ENCODE assay signal across 9 mouse cellular contexts in genomic region chr7:49882288-49882687, GRCm38 (mm10). TPM values are rescaled to one million over a fixed set of nuclear protein-coding genes. Genes with fewer than 3 reads are reported as not detected.
DNase-seq lines count a peak whose midpoint lies in the region; ATAC-seq and TF ChIP-seq lines count a peak whose summit lies in the region.
"Had no signal": no experiment of that assay in that cellular context is flagged by ENCODE, and none has a peak within 500 bp of the region (broad histone marks: within the 10 kb centered on the region; RNA-seq: fewer than 3 reads in every experiment).

No protein-coding gene starts in this region.

- H3K9ac ChIP-seq in midbrain, embryonic 11.5 days (ENCODE audit: low read length) = no peak overlapping the region
- no peak overlapping the region for H3K9ac ChIP-seq in forebrain, postnatal 0 days
- H3K9ac ChIP-seq in neural tube, embryonic 15.5 days (replicated peaks) = no peak overlapping the region

- H3K27me3 ChIP-seq in midbrain, embryonic 11.5 days (ENCODE audit: control insufficient read depth, insufficient read depth, low read length) = no peaks in the 10 kb centered on the region
- H3K27me3 ChIP-seq in midbrain, embryonic 10.5 days (ENCODE audit: low read depth, poor library complexity, severe bottlenecking) = peaks cover 27% of the 10 kb centered on the region
- no peaks in the 10 kb centered on the region for H3K27me3 ChIP-seq in forebrain, postnatal 0 days (ENCODE audit: insufficient read depth, low read length)
- no peaks in the 10 kb centered on the region for H3K27me3 ChIP-seq in limb, embryonic 10.5 days (ENCODE audit: low read depth, poor library complexity, severe bottlenecking)
- H3K27me3 ChIP-seq in neural tube, embryonic 15.5 days (replicated peaks) = no peaks in the 10 kb centered on the region

- H3K4me3 ChIP-seq in midbrain, embryonic 11.5 days (ENCODE audit: low read depth, low read length) = no peak overlapping the region
- H3K4me3 ChIP-seq in midbrain, embryonic 10.5 days = no peak overlapping the region
- no peak overlapping the region for H3K4me3 ChIP-seq in forebrain, postnatal 0 days (ENCODE audit: low read depth, low read length)
- H3K4me3 ChIP-seq in limb, embryonic 10.5 days = no peak overlapping the region
- H3K4me3 ChIP-seq in neural tube, embryonic 15.5 days (replicated peaks) = no peak overlapping the region

- no peak overlapping the region for H3K27ac ChIP-seq in midbrain, embryonic 11.5 days (ENCODE audit: low read depth, low read length)
- no peak overlapping the region for H3K27ac ChIP-seq in midbrain, embryonic 10.5 days (replicated peaks)
- no peak overlapping the region for H3K27ac ChIP-seq in forebrain, postnatal 0 days (ENCODE audit: low read depth, low read length)
- H3K27ac ChIP-seq in limb, embryonic 10.5 days = no peak overlapping the region
- H3K27ac ChIP-seq in neural tube, embryonic 15.5 days (replicated peaks) = peak overlapping the region; percentile 71

- no peaks in the 10 kb centered on the region for H3K9me3 ChIP-seq in midbrain, embryonic 11.5 days (ENCODE audit: control insufficient read depth, low read length)
- no peaks in the 10 kb centered on the region for H3K9me3 ChIP-seq in midbrain, embryonic 10.5 days (replicated peaks)
- H3K9me3 ChIP-seq in forebrain, postnatal 0 days (ENCODE audit: low read length) = no peaks in the 10 kb centered on the region
- H3K9me3 ChIP-seq in limb, embryonic 10.5 days (replicated peaks) = no peaks in the 10 kb centered on the region
- H3K9me3 ChIP-seq in neural tube, embryonic 15.5 days (replicated peaks) = no peaks in the 10 kb centered on the region

- 38% methylated on average over 4 of the region's 4 CpGs for WGBS in midbrain, embryonic 11.5 days
- 50% methylated on average over 4 of the region's 4 CpGs for WGBS in midbrain, embryonic 10.5 days
- 15% methylated on average over 4 of the region's 4 CpGs for WGBS in forebrain, postnatal 0 days
- 43% methylated on average over 4 of the region's 4 CpGs for WGBS in limb, embryonic 10.5 days
- WGBS in neural tube, embryonic 15.5 days = 20% methylated on average over 4 of the region's 4 CpGs

- H3K4me1 ChIP-seq in midbrain, embryonic 11.5 days (ENCODE audit: control insufficient read depth, insufficient read depth, low read length) = peaks cover 10% of the 10 kb centered on the region; the same call in 1 of the 2 replicates
- peaks cover 24% of the 10 kb centered on the region for H3K4me1 ChIP-seq in midbrain, embryonic 10.5 days
- H3K4me1 ChIP-seq in forebrain, postnatal 0 days (ENCODE audit: insufficient read depth) = peaks cover 3% of the 10 kb centered on the region; the same call in 1 of the 2 replicates
- H3K4me1 ChIP-seq in limb, embryonic 10.5 days = peaks cover 21% of the 10 kb centered on the region
- H3K4me1 ChIP-seq in neural tube, embryonic 15.5 days = peaks cover 32% of the 10 kb centered on the region

- no peak for ATAC-seq in midbrain, embryonic 11.5 days (ENCODE audit: low FRiP score)
- 0 out of 2 replicates have a peak, but pooled peaks have one; percentile 18 for ATAC-seq in forebrain, postnatal 0 days
- ATAC-seq in neural tube, embryonic 15.5 days (ENCODE audit: low FRiP score) = peak; percentile 42; the same call in 1 of the 2 replicates
- no peak; the same call in 1 of the 2 replicates for ATAC-seq in granulocyte monocyte progenitor cell, adult 5-6 weeks (replicated peaks; ENCODE audit: poor library complexity, severe bottlenecking)

- H3K36me3 ChIP-seq in midbrain, embryonic 11.5 days (ENCODE audit: control insufficient read depth, insufficient read depth, low read length) = no peaks in the 10 kb centered on the region
- no peaks in the 10 kb centered on the region for H3K36me3 ChIP-seq in midbrain, embryonic 10.5 days
- H3K36me3 ChIP-seq in forebrain, postnatal 0 days (ENCODE audit: insufficient read depth) = no peaks in the 10 kb centered on the region
- no peaks in the 10 kb centered on the region for H3K36me3 ChIP-seq in limb, embryonic 10.5 days
- H3K36me3 ChIP-seq in neural tube, embryonic 15.5 days = no peaks in the 10 kb centered on the region

- no peak overlapping the region for H3K4me2 ChIP-seq in midbrain, embryonic 11.5 days
- H3K4me2 ChIP-seq in forebrain, postnatal 0 days (ENCODE audit: low read depth) = no peak overlapping the region; the same call in 1 of the 2 replicates
- H3K4me2 ChIP-seq in neural tube, embryonic 15.5 days = peak overlapping the region; percentile 22

- no peak for TF ChIP-seq CTCF in forebrain, postnatal 0 days (IDR thresholded peaks at IDR 0.05; ENCODE audit: low read depth)

- peak; percentile 85 for DNase-seq in midbrain, embryonic 11.5 days (ENCODE audit: low spot score, missing footprints)
- DNase-seq in midbrain, embryonic 10.5 days (ENCODE audit: low spot score) = no peak
- DNase-seq in forebrain, postnatal 0 days = no peak
- peak; percentile 30 for DNase-seq in limb, embryonic 10.5 days (ENCODE audit: low spot score)
- DNase-seq in ovary, postnatal 10 days (ENCODE audit: low spot score) = no peak
- no peak for DNase-seq in right cerebral cortex, postnatal 25 days

RNA-seq across cellular contexts. Expression of gene Slc6a5, which starts 27.7 kb away (rescaled TPM):
- 0.07 TPM in 1 of 2 replicates, not detected in the other for polyA plus RNA-seq in midbrain, embryonic 11.5 days (2014; fragmentation: Nextera tagmentation; extraction: Ambion mirVana)
- not detected in 2 replicates for polyA plus RNA-seq in midbrain, embryonic 10.5 days (2016; fragmentation: Nextera tagmentation; extraction: Ambion mirVana)
- 0.10 TPM in 1 of 2 replicates, not detected in the other for total RNA-seq in forebrain, postnatal 0 days (2014; rRNA removed)
- not detected in 2 replicates for polyA plus RNA-seq in forebrain, postnatal 0 days (2015; fragmentation: Nextera tagmentation; extraction: Ambion mirVana)
- 0.03 TPM in 1 of 2 replicates, not detected in the other for polyA plus RNA-seq in limb, embryonic 10.5 days (2016; fragmentation: Nextera tagmentation; extraction: Ambion mirVana)
- 14.9 and 19.7 TPM in 2 replicates for polyA plus RNA-seq in neural tube, embryonic 15.5 days (2015; fragmentation: Nextera tagmentation; extraction: Ambion mirVana)
- 0.09 TPM in 1 of 2 replicates, not detected in the other for total RNA-seq in granulocyte monocyte progenitor cell, adult 5-6 weeks (2014; fragmentation: Nextera tagmentation)
- not detected in 2 replicates for total RNA-seq in granulocyte monocyte progenitor cell, adult 5-6 weeks (2017)
- polyA plus RNA-seq: stomach, embryonic 14.5 days had no signal

Comparison
In these comparisons a context has a peak if more than half of its experiments do, and no peak if none do; other contexts are left out.
1. DNase-seq: peak in midbrain, embryonic 11.5 days (single experiment) and limb, embryonic 10.5 days (single experiment); none in midbrain, embryonic 10.5 days (single experiment), forebrain, postnatal 0 days (single experiment), ovary, postnatal 10 days (single experiment) and right cerebral cortex, postnatal 25 days (single experiment).
2. ATAC-seq: peak in forebrain, postnatal 0 days (single experiment) and neural tube, embryonic 15.5 days (single experiment); none in midbrain, embryonic 11.5 days (single experiment) and granulocyte monocyte progenitor cell, adult 5-6 weeks (single experiment).
3. RNA of gene Slc6a5, which starts 27.7 kb away (polyA plus RNA-seq): 14.9 to 19.7 TPM in neural tube, embryonic 15.5 days; 0.07 TPM in midbrain, embryonic 11.5 days, not detected in midbrain, embryonic 10.5 days, not detected in forebrain, postnatal 0 days and 0.03 TPM in limb, embryonic 10.5 days; every median in the first group is over 10 times any median in the second.